Mouse (Mus musculus) megakaryocyte, embryonic 14.5 days (primary cell): ENCODE measurements around the gene 1700010B08Rik.

ENCODE experiments used
- FLI1 ChIP-seq: IDR thresholded peaks from 2 replicates; pipeline ENCODE4 v1.6.1; 2012; ENCODE audit warnings: low read length, inconsistent platforms, mixed read lengths
- GATA1 ChIP-seq: IDR thresholded peaks from 3 replicates; pipeline ENCODE4 v1.6.1; 2012; ENCODE audit warnings: mixed read lengths, low read length, inconsistent platforms, borderline replicate concordance

DNA sequence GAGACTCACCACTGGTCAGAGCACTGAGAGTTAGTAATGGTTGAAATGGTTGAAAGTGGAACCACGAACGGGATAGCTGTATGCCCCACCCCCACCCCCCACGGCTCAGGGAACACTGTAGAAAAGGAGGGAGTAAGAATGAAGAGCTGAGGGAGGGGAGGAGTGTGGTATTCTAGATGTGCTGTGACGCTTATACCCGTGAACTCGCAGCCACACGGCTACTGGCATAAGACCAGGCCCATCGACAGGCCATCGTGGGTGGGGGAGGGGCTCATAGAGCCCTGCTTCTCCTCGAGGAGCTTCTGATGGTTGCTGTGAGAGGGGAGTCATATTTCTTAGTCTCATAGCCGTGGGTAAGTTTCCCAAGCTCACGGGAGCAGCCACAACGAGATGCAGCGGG, 5.2 kb downstream of the 1700010B08Rik start:
- TF ChIP-seq GATA1 (no peak), FLI1 (no peak)
